Mouse (Mus musculus) retina, postnatal 1 day (tissue): ENCODE data around the gene Gps1.
A peak's percentile ranks its signal among the peaks of the same experiment; 100 is the strongest.
"Not testable (repeated sequence)": the region's sequence is repeated elsewhere in the genome, so short reads cannot be mapped to it uniquely, and the experiment has no call there.

ENCODE experiments used
- DNase-seq: peaks from one replicate; pipeline ENCODE4 v3.0.0-alpha.2; 2012

Gene Gps1

GRCm38 (mm10) chr11:120823551-120823947 is 39.5 kb downstream of the Gps1 start:
- no peak for DNase-seq

DNA sequence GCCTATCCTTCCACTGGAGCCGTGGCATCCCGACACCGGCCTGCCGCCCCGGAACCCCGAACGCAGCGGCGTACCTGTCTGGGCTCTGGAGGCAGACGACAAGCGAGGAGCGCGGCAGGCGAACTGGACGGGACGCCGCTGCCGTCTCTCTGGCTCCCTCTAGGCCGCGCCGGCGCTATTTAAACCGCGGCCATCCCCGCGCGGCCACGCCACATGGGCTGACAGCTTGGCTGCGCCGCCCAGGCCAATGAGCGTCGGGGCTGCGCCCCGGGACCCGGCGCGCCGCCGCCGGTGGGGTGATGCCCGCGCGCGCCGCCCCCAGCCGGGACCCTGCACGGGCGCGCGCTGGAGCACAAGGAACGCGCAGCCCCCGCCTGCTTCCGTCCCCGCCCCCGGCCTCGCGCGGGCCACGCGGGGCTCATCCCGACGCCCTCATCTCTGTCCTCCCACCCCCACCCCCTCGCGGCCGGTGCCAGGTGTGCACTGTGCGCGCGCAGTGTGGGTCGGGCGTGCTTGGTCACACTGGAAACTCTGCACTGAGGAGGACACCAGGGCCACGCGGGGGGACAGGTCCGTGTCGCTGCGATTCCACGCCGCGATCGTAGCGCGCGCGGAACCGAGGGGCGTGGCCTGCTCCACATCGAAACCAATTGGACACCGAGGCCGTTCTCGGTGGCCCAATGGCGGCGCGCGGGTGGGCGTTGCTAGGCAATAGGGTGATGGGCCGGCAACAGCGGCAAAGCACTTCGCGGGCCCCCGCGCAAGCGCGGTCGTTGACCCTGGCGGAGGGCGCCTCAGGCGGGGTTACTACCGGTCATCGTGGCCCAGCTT is 40.1 kb downstream of the Gps1 start, which contains the start of gene Fasn:
Fasn (minus strand) TSS at position 592 of the 831 bp plus-strand sequence.
- peak; percentile 99 for DNase-seq

- DNase-seq: no peak
These were observed 40.8 kb downstream of the Gps1 start for GRCm38 (mm10) chr11:120824787-120825288.

DNA sequence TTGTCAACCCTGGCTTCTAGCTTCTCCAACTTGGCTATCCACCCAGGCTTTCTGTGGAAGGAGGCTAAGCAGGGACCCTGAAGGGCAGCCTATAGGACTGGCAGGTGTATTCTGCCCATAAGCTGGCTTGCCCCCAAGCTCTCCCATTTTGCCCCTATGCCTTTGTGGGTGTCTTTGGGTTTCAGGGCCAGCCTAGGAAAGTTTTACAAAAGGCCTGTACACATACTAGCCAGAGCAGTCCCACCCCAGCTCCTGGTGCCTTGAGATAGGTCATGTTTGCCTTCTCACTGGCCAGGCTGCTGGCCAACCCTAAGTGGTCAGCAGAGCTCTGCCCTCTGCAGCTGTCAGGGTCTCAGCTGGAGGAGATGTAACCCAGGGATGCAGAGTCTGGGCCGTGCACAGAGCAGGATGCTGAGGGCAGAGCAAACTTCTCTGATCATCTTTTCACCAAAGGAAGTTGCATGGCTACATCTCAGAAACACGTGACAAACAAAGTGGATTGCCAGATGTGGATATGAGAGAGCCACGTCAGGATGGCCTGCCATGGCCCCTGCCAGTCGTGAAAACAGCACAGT is 41.3 kb downstream of the Gps1 start:
- DNase-seq: no peak

DNA sequence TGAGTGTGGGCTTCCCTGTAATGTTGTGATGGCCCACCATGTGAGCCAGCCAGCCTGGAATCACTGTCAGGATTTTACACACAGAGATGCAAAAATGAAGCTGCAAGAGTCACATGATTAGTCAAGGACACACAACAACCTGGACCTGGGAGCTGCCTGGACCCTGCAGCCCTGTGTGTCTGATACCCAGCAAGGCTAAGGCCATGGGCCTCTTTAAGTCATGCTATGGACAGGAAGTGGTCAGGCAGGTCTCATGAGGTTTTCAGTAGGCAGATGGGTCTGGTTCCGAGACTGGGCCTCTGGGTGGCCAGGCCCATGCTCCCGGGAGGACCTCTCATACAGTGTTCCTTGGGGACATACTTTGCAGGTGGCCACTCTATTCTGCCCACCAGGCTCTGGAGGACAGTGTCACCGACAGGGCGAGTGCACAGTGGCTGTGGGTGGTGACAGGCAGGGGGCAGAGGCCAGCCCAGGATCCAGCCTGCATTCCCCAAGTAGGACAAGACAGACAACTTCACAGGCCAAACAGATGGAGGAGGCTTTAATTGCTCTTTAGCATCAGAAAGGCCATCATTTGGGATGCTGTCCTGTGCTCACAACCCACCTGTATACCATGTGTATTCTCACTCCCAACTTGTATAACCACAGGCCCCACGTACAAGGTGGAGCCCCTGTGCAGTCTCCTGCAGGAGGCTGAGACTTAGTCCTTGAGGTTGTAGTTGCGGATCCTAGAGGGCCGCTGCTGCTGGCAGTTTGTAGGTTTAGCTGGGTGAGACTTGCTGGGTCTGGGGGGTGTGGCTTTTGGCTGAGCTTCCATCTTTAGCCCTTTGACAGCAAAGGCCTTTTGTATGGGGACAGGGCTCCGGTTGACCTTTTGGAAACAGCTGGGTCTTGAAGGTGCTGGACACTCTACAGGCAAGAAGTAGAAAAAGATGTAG is 42.2 kb downstream of the Gps1 start:
- no peak for DNase-seq

DNA sequence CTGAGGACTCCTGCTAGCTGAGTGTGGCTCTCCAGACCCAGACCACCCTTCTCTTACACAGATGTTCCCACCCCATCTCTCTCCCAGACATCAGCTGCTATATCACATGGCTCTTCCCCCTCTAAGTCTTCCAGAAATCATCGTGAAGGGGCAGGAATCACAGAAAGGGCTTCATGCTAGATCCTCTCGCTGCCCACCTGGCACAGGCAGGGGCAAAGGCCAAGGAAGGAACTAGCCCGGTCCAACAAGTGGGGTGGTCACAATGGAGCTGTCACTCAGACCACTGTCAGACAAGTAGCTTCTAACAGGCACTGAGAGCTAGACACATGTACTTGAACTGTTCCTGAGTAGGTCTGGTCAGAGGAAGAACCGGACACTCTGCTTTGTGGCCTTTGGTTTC is 44.3 kb downstream of the Gps1 start:
- no peak for DNase-seq

DNA sequence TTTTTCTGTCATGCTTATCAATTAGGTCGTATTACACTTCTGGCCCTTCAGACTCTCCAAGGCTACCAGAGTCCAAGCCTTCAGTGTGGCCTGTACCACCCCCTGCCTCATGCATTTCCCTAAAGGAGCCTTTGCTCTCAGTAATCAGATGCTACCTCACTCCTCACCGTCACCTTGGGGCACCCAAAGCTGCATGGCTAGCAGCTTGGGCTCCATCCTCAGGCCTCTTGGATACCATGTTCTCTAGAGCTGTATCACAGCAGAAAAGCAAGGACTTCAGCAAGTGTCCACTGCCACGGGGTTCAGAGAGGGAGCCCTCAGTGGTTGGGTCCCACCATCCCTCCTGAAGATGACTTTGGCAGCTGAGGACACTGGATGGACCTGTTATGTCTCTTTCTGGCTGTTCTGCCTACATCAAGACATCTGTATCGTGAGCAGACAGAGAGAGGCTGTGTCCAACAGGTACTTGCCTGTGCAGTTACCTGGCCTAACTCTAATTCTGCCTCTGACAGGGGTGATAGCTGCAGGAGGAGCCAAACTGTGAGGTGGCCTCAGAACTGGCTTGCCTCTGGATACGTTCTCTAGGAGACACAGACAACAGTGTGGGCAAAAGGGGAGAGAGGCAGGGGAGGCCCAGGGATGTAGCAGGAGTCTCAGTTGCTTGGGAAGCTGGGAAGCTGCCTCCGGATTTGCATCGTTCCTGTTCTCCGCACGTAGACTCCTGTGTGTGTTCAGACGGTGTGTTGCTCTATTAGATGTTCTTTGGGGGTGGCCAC is 45.9 kb downstream of the Gps1 start:
- no peak for DNase-seq

- DNase-seq: no peak
These were observed 46.6 kb downstream of the Gps1 start for GRCm38 (mm10) chr11:120830686-120831085.

DNA sequence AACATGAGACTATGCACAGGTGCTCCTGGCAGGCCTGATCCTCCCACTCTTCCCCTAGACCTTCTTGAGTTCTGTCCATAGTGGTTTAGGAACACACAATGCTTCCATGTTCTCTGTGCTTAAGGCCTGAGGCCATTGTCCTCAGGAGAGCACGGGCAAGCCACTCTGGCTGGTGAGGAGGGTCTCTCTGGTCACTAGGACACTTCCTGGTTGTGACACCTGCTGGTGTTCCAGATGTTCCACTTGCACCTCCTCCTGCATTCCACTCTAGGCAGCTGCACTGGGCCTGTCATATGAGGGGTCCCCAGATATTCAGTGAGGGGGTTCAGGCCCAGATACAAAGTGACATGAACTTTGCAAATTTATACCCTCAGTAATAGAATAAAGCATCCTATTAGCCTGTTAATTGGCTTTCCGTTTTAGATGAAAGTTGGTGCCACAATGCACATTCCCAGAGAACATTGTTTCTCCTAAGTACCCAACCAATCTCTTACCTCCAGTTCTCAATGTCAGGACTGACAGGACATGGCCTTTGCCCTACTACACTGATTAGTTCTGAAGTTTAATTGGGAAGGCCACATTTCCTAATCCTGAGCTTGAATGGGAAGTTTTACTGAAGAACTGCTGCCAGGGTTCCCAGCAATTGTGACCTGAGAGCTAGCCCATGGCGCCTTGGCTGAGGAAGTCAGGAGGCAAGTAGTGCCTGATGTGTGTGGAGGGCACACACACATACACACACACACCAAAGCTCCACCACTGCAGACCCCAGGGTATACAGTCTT is 47.8 kb downstream of the Gps1 start:
- DNase-seq: no peak

DNA sequence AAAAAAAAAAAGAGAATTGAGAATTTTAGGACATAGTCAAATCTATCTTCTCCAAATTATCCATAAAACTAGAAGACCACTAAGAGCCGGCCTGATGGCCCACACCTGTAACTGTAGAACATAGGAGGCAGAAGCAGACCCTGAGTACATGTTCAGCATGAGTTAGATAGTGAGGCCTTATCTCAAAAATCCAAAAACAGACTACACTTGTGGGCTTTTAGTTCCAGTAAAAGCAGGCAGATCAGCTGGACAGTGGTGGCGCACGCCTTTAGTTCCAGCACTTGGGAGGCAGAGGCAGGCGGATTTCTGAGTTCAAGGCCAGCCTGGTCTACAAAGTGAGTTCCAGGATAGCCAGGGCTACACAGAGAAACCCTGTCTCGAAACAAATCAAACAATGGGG is 48.9 kb downstream of the Gps1 start:
- not testable (repeated sequence) for DNase-seq

GRCm38 (mm10) chr11:120833555-120834280 is 49.6 kb downstream of the Gps1 start:
- peak; percentile 10 for DNase-seq
